Mouse (Mus musculus) liver, postnatal 0 days (tissue): ENCODE results near the gene Marveld1.

Source experiments
- CTCF ChIP-seq: sonication (generic); IDR thresholded peaks from 2 replicates; pipeline ENCODE4 v1.5.1; 2016; ENCODE audit warnings: antibody characterized with exemption, low read depth
- EP300 ChIP-seq: IDR thresholded peaks from 2 replicates; pipeline ENCODE4 v1.6.1; 2016; ENCODE audit warnings: antibody characterized with exemption, low read depth, mild to moderate bottlenecking

DNA sequence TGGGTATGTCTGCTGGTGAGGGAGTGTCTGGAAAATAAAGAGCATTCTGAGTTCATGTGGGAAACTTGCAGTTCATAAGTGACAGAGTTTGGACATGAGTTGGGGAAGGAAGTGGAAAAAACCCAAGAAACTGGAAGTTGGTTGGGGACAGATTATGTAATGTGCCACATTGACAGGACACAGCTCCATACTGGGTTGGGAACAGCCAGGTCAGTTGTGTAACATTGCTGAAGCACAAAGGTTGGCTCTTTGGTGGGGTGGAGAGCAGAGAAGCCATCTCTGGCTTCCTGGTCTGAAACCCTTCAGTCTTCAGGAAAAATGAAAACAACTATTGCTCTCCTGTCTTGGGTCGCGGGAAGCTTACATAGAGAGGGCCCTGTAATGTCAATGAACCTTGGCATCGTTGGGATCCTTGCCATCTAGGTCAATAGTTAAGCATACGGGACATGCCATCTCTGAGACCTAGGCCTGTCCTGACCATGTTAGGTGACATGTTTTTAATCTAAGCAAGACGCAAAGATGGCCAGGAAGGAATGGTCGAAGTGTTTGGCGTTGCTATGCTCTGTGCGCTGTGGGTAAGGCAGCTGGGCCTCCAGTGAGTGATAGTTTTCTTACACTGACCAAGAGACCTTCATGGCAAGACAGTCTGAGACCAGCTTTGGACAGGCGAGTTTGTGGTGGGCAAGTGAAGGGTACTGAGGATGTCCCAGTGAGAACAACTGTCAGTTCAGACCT lies 757 bp upstream of the Marveld1 start:
- TF ChIP-seq EP300 (no peak; the same call in 1 of the 2 replicates), CTCF (no peak)
